Mouse (Mus musculus): Measurements from ENCODE around the gene Gjd2. TPM values are rescaled to one million over a fixed set of nuclear protein-coding genes. Genes with fewer than 3 reads are reported as not detected.

Gjd2 gene
- not detected in 2 replicates for polyA plus RNA-seq (2015; fragmentation: Nextera tagmentation; extraction: Ambion mirVana)

DNA sequence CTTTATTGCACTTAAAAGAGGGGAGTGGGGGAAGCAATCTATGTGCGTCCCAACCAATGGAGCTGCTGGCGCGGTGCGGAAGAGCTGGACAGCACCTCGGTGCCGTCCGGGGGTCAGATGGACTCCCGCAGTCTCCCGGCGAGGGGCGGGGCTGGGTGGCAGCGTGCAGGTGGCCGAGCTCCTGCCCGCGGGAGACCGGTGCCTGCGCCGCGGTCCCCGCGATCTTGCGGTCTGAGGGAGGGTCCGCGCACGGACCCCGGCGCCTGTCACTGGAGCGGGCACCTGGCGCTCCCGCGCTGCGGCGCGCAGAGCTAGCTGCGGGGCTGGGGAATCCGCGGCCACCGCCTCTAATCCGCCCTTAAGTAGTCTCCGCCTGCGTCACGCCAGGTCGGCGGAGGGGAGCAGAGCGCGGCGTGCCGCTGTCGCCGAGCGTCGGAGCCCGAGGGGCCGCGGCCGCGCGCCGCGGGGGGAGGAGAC is at the start of gene Gjd2:
Gene Gjd2 (minus strand): TSS at position 325 of the 477 bp plus-strand sequence.
- H3K27ac ChIP-seq (replicated peaks) = no peak within 1 kb of the TSS
- no peak for ATAC-seq (ENCODE audit: extremely low read depth, insufficient number of reproducible peaks, low FRiP score, low TSS enrichment)
- H3K9ac ChIP-seq = peak within 1 kb of the TSS; percentile 1; the same call in 1 of the 2 replicates
- H3K27me3 ChIP-seq (replicated peaks) = peaks cover 74% of the 10 kb centered on the region
- H3K36me3 ChIP-seq = no peaks in the 10 kb centered on the region
- H3K4me3 ChIP-seq = peak within 1 kb of the TSS; percentile 56
- peaks cover 12% of the 10 kb centered on the region for H3K4me1 ChIP-seq
- peak within 1 kb of the TSS; percentile 93 for H3K4me2 ChIP-seq
- H3K9me3 ChIP-seq = no peaks in the 10 kb centered on the region
- WGBS = 1% methylated on average over 46 of the region's 60 CpGs

DNA sequence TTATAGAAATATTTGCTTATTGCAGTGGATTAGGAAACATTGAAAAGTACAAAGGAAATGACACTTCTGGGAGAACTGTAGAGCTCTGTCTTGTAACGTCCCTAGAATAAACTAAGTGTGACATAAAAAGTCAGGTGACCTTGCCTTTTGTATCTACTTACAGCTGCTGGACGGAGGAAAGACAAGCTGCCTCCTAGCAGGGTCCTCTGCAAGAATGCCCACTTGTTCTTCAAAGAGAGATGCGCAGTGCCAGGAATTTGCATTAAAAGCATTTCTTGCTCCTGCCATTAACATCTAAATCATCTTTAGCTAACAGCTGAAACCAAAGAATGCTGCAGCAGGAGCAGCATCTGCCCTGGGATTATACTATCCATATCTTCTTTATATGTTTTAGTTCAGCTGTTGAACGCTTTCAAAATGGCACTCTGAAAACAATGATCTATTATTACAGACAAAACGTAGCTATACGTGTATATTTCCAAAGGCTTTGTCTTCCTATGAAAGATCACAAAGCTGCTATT is 46.7 kb upstream of the Gjd2 start:
- Histone ChIP-seq H3K4me1 (peaks cover 39% of the 10 kb centered on the region), H3K36me3 (no peaks in the 10 kb centered on the region), H3K27ac (replicated peaks) (peak overlapping the region; percentile 53), H3K4me3 (no peak overlapping the region), H3K27me3 (replicated peaks) (no peaks in the 10 kb centered on the region), H3K9ac (no peak overlapping the region), H3K9me3 (no peaks in the 10 kb centered on the region), H3K4me2 (no peak overlapping the region)
- ATAC-seq (ENCODE audit: extremely low read depth, insufficient number of reproducible peaks, low FRiP score, low TSS enrichment) = no peak
- 41% methylated on average over 6 of the region's 6 CpGs for WGBS

DNA sequence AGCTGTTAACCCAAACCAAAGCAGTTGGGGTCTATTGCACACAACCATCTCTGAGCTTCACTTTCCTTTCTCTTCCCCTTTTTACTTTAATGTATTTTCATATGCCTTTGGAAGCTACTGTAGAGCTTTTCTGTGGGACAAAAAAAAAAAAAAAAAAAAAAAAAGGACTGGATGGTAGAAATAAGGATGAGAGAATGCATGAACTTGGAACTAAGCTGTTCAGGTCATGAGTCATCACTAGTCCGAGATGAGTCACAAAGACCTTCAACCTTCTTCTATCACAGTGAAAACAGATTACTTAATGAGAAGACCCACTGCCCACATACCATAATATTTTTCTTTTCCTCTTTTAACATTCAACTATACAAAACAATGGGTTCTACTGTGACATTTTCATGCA is 46.2 kb upstream of the Gjd2 start:
- ATAC-seq (ENCODE audit: extremely low read depth, insufficient number of reproducible peaks, low FRiP score, low TSS enrichment) = no peak
- H3K27me3 ChIP-seq (replicated peaks) = no peaks in the 10 kb centered on the region
- 40% methylated on average over 1 of the region's 1 CpGs for WGBS
- H3K9ac ChIP-seq = no peak overlapping the region
- H3K27ac ChIP-seq (replicated peaks) = no peak overlapping the region; the same call in 1 of the 2 replicates
- H3K4me3 ChIP-seq = no peak overlapping the region
- H3K4me2 ChIP-seq = no peak overlapping the region
- H3K36me3 ChIP-seq = no peaks in the 10 kb centered on the region
- peaks cover 44% of the 10 kb centered on the region for H3K4me1 ChIP-seq
- H3K9me3 ChIP-seq = no peaks in the 10 kb centered on the region

DNA sequence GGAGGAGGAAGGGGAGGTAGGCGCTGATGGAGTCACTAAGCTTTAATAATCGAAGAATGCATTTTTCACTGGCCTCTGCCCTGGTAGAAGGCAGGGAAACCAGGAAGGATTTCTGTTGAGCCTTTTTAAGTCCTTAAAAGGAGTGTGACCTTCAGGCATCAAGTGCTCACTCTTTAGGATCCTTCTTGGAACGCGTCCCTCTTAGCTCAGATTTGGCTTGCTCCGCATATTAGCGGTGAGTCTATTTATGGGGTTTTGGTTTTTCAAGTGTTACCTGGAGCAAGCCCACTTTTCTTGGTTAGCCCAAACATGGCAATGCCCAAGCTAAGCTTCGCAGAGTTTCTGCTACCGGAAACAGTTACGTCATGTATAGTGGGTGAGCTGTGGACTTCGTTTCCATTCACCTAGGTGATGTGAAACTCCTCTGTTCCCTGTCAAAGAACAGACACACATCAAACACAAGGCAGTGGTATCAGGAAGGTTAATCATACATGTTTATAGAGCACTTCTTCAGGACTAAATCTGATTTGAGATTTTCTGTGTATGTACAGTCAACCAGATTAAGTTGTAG is 44.9 kb upstream of the Gjd2 start:
- H3K9me3 ChIP-seq = no peaks in the 10 kb centered on the region
- H3K9ac ChIP-seq = peak overlapping the region; percentile 75
- H3K4me1 ChIP-seq = peaks cover 50% of the 10 kb centered on the region
- H3K4me3 ChIP-seq = peak overlapping the region; percentile 26; the same call in 1 of the 2 replicates
- peak overlapping the region; percentile 95 for H3K27ac ChIP-seq (replicated peaks)
- no peak for ATAC-seq (ENCODE audit: extremely low read depth, insufficient number of reproducible peaks, low FRiP score, low TSS enrichment)
- WGBS = 51% methylated on average over 10 of the region's 10 CpGs
- no peaks in the 10 kb centered on the region for H3K36me3 ChIP-seq
- peak overlapping the region; percentile 61 for H3K4me2 ChIP-seq
- no peaks in the 10 kb centered on the region for H3K27me3 ChIP-seq (replicated peaks)

DNA sequence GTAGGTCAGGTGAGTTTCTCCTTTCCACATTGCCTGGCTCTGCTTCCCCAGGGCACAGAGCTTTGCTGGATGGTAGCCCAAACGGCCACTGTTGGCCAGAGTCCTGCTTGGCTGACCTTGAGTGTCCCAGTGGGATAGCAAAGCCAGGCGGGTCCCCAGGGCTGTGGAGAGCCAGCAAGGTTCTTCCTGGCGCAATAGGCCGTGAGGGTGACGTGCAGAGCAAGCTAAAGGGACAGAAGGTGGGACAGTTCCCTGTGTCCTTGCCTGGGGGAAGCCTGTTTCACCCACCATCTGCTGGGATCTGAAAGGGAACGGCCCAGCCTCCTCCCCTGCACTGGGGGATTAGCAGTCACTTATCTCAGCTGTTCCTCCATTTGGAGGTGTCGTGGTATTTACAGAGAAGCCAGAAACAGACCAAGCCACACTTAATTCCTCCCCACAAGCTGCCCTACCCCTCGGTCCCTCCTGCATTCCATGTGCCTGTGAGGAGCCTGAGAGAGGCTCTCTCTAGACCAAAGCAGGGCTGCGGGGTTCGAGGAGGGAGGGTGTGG is 44.0 kb upstream of the Gjd2 start:
- Histone ChIP-seq H3K27ac (replicated peaks) (peak overlapping the region; percentile 95), H3K36me3 (no peaks in the 10 kb centered on the region), H3K4me3 (peak overlapping the region; percentile 26), H3K9ac (peak overlapping the region; percentile 75), H3K27me3 (replicated peaks) (no peaks in the 10 kb centered on the region), H3K9me3 (no peaks in the 10 kb centered on the region), H3K4me1 (peaks cover 53% of the 10 kb centered on the region), H3K4me2 (peak overlapping the region; percentile 61)
- 7% methylated on average over 10 of the region's 10 CpGs for WGBS
- ATAC-seq (ENCODE audit: extremely low read depth, insufficient number of reproducible peaks, low FRiP score, low TSS enrichment) = peak; percentile 37

DNA sequence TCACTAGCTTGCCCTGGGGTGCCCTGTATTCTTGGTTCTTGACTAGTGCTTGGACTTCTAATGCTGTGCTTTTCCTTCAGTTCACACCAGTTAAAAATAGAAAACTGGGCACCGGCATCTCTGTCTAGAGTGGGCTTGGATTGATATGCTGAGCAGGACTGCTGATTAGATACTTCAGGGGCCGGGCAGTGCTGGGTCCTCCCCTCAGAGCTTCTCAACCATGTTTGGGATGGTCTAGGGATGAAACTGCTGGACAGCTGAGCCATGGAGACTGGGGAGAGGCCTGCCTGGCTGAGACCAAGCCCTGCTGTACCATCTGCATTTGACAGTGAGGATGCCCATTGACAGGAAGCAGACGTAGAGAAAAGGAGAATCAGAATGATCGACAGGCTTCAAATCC is 40.7 kb upstream of the Gjd2 start:
- Histone ChIP-seq H3K36me3 (peaks cover 15% of the 10 kb centered on the region), H3K4me3 (peak overlapping the region; percentile 63), H3K27me3 (replicated peaks) (no peaks in the 10 kb centered on the region), H3K4me2 (peak overlapping the region; percentile 67), H3K9ac (peak overlapping the region; percentile 91), H3K27ac (replicated peaks) (peak overlapping the region; percentile 97), H3K9me3 (no peaks in the 10 kb centered on the region), H3K4me1 (peaks cover 41% of the 10 kb centered on the region)
- WGBS = 26% methylated on average over 4 of the region's 4 CpGs
- peak; percentile 42; the same call in 1 of the 2 replicates for ATAC-seq (ENCODE audit: extremely low read depth, insufficient number of reproducible peaks, low FRiP score, low TSS enrichment)

DNA sequence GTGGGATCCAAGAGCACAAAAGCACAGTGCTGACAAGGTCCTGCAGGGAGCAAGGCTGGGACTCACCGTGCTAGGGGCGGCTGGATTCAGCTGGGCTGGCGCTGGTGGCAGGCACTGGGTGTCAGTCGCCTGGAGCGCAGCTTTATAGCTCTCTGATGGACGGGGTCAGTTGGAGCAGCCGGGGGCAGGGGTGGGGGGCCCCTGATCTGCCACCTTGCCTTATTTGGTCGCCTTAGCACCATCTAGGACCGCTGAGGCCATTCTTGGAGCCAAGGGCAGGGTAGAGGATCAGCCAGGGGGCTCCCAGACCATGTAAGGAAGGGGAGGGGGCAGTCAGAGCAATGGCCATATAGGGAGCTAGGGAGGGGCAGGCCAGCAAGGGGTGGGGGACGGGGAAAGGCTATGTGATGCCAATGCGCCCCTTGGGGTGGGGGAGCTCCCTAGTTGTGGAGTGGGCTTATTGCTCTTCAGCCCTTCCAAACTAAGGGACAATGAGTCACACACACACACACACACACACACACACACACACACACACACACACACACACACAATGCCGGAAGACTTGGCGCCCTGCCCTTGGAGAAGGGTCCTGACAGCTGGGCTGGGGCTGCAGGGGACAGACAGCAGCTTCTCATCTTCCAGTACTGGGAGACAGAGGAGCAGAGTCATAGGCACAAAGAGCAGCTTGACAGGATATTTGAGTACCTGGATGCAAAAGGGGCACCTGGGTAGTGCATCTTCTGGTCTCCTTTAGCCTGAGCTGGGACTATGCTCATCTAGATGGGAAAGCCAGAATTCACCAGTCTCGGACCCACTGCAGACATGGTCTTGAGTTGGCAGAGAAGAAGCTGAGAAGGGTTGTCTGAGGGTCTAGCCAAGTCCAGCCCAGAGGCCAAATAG is 39.5 kb upstream of the Gjd2 start, which contains the start of gene Actc1:
Gene Actc1 (minus strand): TSS at position 853 of the 903 bp plus-strand sequence.
- H3K9ac ChIP-seq = peak within 1 kb of the TSS; percentile 91
- H3K9me3 ChIP-seq = no peaks in the 10 kb centered on the region
- no peaks in the 10 kb centered on the region for H3K27me3 ChIP-seq (replicated peaks)
- peak within 1 kb of the TSS; percentile 67 for H3K4me2 ChIP-seq
- peak; percentile 75; the same call in 1 of the 2 replicates for ATAC-seq (ENCODE audit: extremely low read depth, insufficient number of reproducible peaks, low FRiP score, low TSS enrichment)
- peak within 1 kb of the TSS; percentile 63 for H3K4me3 ChIP-seq
- 10% methylated on average over 12 of the region's 14 CpGs for WGBS
- peaks cover 33% of the 10 kb centered on the region for H3K4me1 ChIP-seq
- H3K27ac ChIP-seq (replicated peaks) = peak within 1 kb of the TSS; percentile 97
- H3K36me3 ChIP-seq = peaks cover 27% of the 10 kb centered on the region

DNA sequence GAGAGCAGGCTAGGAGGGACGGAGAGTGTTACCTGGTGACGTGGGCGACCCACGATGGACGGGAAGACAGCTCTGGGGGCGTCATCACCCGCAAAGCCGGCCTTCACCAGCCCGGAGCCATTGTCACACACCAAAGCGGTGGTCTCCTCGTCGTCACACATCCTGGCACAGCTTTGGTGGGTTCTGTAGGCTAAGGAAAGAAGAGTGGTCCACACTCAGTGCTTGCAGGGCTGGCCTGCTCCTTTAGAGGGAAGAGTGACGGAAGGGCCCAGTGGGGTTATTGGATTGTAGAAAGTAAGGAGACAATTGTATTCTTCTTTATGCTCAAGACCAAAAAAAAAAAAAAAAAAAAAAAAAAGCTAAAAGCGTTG is 38.4 kb upstream of the Gjd2 start:
- peak overlapping the region; percentile 97 for H3K27ac ChIP-seq (replicated peaks)
- H3K27me3 ChIP-seq (replicated peaks) = no peaks in the 10 kb centered on the region
- peak overlapping the region; percentile 67 for H3K4me2 ChIP-seq
- no peak for ATAC-seq (ENCODE audit: extremely low read depth, insufficient number of reproducible peaks, low FRiP score, low TSS enrichment)
- H3K4me1 ChIP-seq = peaks cover 25% of the 10 kb centered on the region
- WGBS = 42% methylated on average over 14 of the region's 14 CpGs
- peaks cover 37% of the 10 kb centered on the region for H3K36me3 ChIP-seq
- H3K9me3 ChIP-seq = no peaks in the 10 kb centered on the region
- peak overlapping the region; percentile 91 for H3K9ac ChIP-seq
- peak overlapping the region; percentile 63 for H3K4me3 ChIP-seq

DNA sequence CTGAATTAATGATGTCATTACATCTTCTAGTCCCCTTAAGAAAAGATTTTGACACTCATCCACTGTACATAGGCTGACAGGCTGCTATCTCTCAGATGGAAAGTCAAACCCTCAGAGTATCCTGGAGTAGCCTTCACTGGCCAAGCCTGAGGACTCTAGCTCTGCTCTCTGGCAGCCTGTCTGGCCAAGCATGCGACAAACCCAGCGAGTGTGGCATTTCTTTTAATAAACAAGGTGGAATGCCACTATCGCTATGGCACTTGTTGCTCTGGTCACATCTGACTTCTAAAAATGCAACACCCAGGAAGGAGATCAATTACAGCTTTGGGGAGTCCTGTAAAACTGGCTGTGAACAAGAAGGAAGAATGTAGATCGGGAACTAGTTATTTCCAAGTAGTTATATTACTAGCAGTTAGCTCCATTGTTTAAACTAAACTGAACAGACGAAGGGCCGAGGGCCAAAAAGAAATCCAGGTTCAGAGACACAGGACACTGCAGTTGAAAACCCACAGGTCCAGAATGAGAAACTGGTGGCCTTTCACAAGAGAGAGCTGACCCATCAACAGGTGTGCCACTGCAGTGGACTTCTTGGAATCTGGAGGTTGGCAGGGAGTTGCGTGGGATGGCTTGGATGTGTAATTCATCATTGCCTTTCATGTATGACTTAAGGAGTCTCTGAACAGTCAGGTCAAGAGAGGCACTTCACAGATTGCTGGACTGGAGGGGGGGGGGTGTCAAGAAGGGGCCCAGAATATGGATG is 37.9 kb upstream of the Gjd2 start:
- H3K9me3 ChIP-seq = no peaks in the 10 kb centered on the region
- peak overlapping the region; percentile 63 for H3K4me3 ChIP-seq
- peaks cover 37% of the 10 kb centered on the region for H3K36me3 ChIP-seq
- H3K27me3 ChIP-seq (replicated peaks) = no peaks in the 10 kb centered on the region
- H3K4me1 ChIP-seq = peaks cover 25% of the 10 kb centered on the region
- WGBS = 47% methylated on average over 7 of the region's 7 CpGs
- peak overlapping the region; percentile 91 for H3K9ac ChIP-seq
- peak overlapping the region; percentile 97 for H3K27ac ChIP-seq (replicated peaks)
- no peak for ATAC-seq (ENCODE audit: extremely low read depth, insufficient number of reproducible peaks, low FRiP score, low TSS enrichment)
- peak overlapping the region; percentile 67 for H3K4me2 ChIP-seq

DNA sequence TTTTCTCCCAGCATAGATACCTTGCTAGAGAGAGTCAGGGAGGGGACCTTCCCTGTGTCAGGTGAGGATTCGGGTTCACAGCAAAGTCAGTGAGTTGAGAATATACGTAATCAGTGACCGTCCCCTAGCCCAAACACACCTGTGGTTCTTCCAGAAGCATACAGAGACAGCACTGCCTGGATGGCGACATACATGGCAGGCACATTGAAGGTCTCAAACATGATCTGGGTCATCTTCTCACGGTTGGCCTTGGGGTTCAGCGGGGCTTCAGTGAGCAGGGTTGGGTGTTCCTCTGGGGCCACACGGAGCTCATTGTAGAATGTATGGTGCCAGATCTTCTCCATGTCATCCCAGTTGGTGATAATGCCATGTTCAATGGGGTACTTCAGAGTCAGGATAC is 36.7 kb upstream of the Gjd2 start:
- peak overlapping the region; percentile 63 for H3K4me3 ChIP-seq
- peak overlapping the region; percentile 97 for H3K27ac ChIP-seq (replicated peaks)
- H3K36me3 ChIP-seq = peaks cover 37% of the 10 kb centered on the region
- WGBS = 49% methylated on average over 7 of the region's 7 CpGs
- H3K4me2 ChIP-seq = peak overlapping the region; percentile 67
- H3K27me3 ChIP-seq (replicated peaks) = no peaks in the 10 kb centered on the region
- H3K4me1 ChIP-seq = peaks cover 21% of the 10 kb centered on the region
- ATAC-seq (ENCODE audit: extremely low read depth, insufficient number of reproducible peaks, low FRiP score, low TSS enrichment) = no peak
- peak overlapping the region; percentile 91 for H3K9ac ChIP-seq
- no peaks in the 10 kb centered on the region for H3K9me3 ChIP-seq
